Mouse (Mus musculus): ENCODE results near the gene Cnga4. TPM values are rescaled to one million over a fixed set of nuclear protein-coding genes. Genes with fewer than 3 reads are reported as not detected.
"Not testable (repeated sequence)": the region's sequence is repeated elsewhere in the genome, so short reads cannot be mapped to it uniquely, and the experiment has no call there.

Gene Cnga4
- polyA plus RNA-seq, 1 experiment from 2014 or later, result not detected

DNA sequence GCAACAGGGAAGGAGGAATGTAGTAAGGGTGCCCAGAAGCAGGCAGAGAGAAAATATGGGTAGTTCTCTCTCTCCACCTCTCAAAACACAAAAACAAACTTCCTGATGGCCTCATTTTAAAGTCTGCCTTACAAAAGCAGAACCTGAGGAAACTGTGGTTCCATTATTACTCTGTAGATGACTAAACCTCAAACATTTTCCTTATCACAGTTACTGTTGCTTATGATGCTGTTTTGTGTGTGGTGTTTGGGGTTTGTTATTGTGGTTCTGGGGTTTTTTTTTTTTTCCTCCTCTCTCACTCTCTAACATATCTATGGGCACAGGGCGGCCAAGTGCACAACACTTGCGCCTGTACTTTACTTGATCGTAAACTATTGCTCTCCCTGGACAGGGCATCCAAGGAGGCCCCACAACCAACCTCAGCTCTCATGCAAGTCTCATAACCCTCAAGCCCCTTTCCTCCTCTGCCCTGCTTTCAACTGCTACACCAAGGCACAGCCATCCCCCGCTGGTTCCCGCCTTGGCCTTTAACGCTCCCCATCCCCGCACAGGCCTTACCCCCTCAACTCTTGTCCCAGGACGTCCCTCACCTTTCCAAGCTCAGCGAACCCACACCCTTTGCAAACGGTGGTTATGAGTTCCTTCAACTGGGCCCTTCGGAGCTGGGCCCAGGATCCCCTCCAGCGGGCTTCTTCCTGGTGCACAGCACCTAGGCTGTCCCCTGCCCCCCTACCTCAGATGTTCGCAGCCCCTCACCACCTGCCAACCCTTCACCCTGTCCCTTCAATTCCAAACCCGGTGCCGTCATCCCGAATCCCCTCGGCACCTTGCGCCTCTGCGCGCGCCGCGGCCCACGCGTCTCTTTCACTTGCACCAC is 5.1 kb upstream of the Cnga4 start:
- WGBS, result under 1% methylated on average over 23 of the region's 25 CpGs
- no peak for DNase-seq (ENCODE audit: low spot score)
- peak overlapping the region; percentile 70 for H3K4me2 ChIP-seq (ENCODE audit: low read depth)
- H3K4me3 ChIP-seq (ENCODE audit: low read depth, low read length), result peak overlapping the region; percentile 86
- no peak for ATAC-seq (ENCODE audit: insufficient read depth, low FRiP score, low TSS enrichment)
- H3K9me3 ChIP-seq (ENCODE audit: control insufficient read depth, low read length), result no peaks in the 10 kb centered on the region
- peak overlapping the region; percentile 80 for H3K9ac ChIP-seq (ENCODE audit: low read length)
- H3K27ac ChIP-seq (ENCODE audit: low read depth, low read length), result peak overlapping the region; percentile 53; the same call in 1 of the 2 replicates
- H3K36me3 ChIP-seq (ENCODE audit: control insufficient read depth, insufficient read depth, low read length), result no peaks in the 10 kb centered on the region
- H3K27me3 ChIP-seq (ENCODE audit: control insufficient read depth, insufficient read depth, low read length), result no peaks in the 10 kb centered on the region
- peaks cover 5% of the 10 kb centered on the region; the same call in 1 of the 2 replicates for H3K4me1 ChIP-seq (ENCODE audit: control insufficient read depth, insufficient read depth, low read length)

DNA sequence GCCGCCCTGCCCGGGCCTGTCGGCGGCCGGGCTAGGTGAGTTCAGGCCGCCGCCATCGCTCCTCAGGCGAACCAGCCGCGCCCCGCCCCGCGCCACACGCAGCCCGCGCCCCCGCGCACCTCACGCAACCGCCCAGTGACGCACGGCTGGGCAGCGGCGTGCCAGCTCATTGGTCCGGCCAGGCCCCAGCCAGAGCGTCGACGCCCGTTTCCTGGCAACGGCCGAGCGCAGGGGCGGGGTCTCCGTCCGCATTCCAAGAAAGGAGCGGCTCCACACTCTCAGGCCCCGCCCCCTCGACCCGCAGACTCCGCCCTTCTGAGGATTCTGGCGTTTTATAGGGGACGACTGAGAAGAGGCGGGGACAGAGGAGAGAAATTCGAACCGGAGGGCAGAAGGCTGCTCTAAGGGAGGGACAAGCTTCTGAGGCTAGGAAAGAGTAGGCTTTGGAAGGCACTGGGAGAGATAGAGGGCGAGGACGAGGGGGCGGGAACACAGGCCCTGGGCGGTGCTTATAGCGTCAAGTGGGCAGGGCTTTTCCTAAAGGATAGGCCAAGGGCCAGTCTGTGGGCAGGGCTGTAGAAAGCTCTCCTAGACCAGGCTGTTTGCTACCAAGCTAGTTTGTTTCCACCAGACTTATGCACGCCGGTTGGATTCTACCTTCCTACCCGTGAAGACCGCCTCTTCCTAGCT is 4.3 kb upstream of the Cnga4 start, which contains the start of gene Fam160a2:
Gene Fam160a2, minus strand, starts transcription at position 120 of the 690 bp plus-strand sequence.
- Histone ChIP-seq H3K36me3 (ENCODE audit: control insufficient read depth, insufficient read depth, low read length) (no peaks in the 10 kb centered on the region), H3K4me3 (ENCODE audit: low read depth, low read length) (peak within 1 kb of the TSS; percentile 86), H3K4me2 (ENCODE audit: low read depth) (peak within 1 kb of the TSS; percentile 70), H3K9ac (ENCODE audit: low read length) (peak within 1 kb of the TSS; percentile 80), H3K4me1 (ENCODE audit: control insufficient read depth, insufficient read depth, low read length) (peaks cover 5% of the 10 kb centered on the region; the same call in 1 of the 2 replicates), H3K9me3 (ENCODE audit: control insufficient read depth, low read length) (no peaks in the 10 kb centered on the region), H3K27me3 (ENCODE audit: control insufficient read depth, insufficient read depth, low read length) (no peaks in the 10 kb centered on the region), H3K27ac (ENCODE audit: low read depth, low read length) (peak within 1 kb of the TSS; percentile 53; the same call in 1 of the 2 replicates)
- DNase-seq (ENCODE audit: low spot score), result peak; percentile 100
- under 1% methylated on average over 51 of the region's 55 CpGs for WGBS
- ATAC-seq (ENCODE audit: insufficient read depth, low FRiP score, low TSS enrichment), result peak; percentile 99

DNA sequence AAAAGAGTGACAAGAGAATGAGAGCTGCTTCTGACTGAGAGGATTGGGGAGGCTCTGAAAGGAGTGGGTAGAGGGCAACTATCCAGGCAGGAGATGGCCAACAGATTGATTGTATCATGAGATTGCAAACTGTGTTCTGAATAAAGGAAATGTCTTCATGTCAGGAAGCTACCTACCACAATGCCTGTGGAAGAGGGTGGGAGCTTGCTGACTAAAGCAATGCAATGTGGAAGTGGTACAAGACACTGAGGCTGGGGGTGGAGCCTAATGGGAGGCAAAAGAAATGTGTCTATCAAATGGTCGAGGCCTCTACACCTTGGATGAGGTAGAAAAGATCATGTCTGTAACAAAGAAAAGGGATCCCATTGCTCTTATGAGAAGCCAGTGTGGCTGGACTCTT is 2.0 kb downstream of the Cnga4 start:
- H3K4me2 ChIP-seq (ENCODE audit: low read depth), result no peak overlapping the region

DNA sequence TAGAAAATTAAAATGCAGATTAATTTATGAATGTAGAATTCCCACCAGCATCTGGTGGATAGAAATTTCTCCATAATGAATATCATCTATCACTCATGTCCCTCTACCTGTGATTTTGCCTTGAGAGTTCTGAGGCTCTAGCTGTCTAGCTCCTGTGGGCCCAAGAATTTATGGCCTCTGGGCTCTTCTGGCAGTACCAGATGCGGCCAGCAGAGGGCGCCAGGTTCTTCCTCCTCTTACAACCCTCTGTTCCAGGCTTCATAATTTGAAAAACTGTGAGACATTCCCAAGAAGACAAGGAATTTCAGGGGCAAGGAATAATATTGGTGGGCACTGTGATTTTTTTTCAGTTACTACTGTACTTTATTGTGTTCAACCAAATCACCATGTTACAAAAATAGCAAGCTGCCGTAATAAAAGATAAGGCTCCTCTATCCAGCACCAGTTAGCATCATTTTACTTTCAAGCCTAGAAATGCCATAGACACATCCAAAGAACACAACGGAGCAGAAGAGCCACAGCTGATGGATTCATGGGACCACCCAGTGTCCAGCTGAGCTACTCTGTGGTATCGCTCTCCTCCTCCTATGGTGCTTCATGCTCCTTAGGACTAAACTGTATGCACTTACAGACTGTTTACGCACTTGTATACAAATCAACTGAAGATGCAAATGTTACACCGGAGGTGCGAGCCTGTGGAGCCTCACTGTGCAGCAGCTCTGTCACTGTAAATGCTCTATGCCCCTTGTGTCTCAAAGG is 7.7 kb downstream of the Cnga4 start:
- H3K36me3 ChIP-seq (ENCODE audit: control insufficient read depth, insufficient read depth, low read length); H3K4me3 ChIP-seq (ENCODE audit: low read depth, low read length); H3K9me3 ChIP-seq (ENCODE audit: control insufficient read depth, low read length); H3K27me3 ChIP-seq (ENCODE audit: control insufficient read depth, insufficient read depth, low read length); H3K9ac ChIP-seq (ENCODE audit: low read length); H3K4me2 ChIP-seq (ENCODE audit: low read depth); H3K4me1 ChIP-seq (ENCODE audit: control insufficient read depth, insufficient read depth, low read length); H3K27ac ChIP-seq (ENCODE audit: low read depth, low read length): not testable (repeated sequence)
- ATAC-seq (ENCODE audit: insufficient read depth, low FRiP score, low TSS enrichment) (peak; percentile 66), DNase-seq (ENCODE audit: low spot score) (peak; percentile 80)
- 59% methylated on average over 8 of the region's 8 CpGs for WGBS

More for the DNA sequence above, 2.0 kb downstream of the Cnga4 start:
- H3K9ac ChIP-seq (ENCODE audit: low read length), result no peak overlapping the region
- H3K36me3 ChIP-seq (ENCODE audit: control insufficient read depth, insufficient read depth, low read length), result no peaks in the 10 kb centered on the region
- H3K4me1 ChIP-seq (ENCODE audit: control insufficient read depth, insufficient read depth, low read length), result no peaks in the 10 kb centered on the region
- no peak overlapping the region for H3K4me3 ChIP-seq (ENCODE audit: low read depth, low read length)
- H3K27ac ChIP-seq (ENCODE audit: low read depth, low read length), result no peak overlapping the region
- no peaks in the 10 kb centered on the region for H3K27me3 ChIP-seq (ENCODE audit: control insufficient read depth, insufficient read depth, low read length)
- WGBS, result 77% methylated on average over 1 of the region's 1 CpGs
- ATAC-seq (ENCODE audit: insufficient read depth, low FRiP score, low TSS enrichment) (no peak), DNase-seq (ENCODE audit: low spot score) (no peak)
- H3K9me3 ChIP-seq (ENCODE audit: control insufficient read depth, low read length), result no peaks in the 10 kb centered on the region

DNA sequence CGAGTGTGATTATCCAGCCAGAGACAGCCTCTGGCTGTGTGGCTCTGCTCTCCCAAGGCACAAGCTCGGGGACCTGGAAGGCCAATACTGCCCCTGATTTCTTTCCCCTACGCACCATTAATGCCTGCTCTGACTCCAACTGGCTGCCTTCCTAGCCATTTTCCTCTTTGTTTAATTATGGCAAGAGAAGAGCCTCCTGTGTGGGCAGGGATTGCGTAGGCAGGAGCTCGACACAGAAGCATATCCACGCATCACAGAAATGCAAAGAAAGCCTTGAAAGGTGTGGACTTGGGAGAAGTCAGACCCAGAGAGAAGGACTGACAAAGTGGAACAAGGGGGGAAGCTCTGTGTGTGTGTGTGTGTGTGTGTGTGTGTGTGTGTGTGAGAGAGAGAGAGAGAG is 10.0 kb downstream of the Cnga4 start:
- no peak for DNase-seq (ENCODE audit: low spot score)
- H3K9me3 ChIP-seq (ENCODE audit: control insufficient read depth, low read length), result no peaks in the 10 kb centered on the region
- no peak overlapping the region for H3K9ac ChIP-seq (ENCODE audit: low read length)
- no peaks in the 10 kb centered on the region for H3K4me1 ChIP-seq (ENCODE audit: control insufficient read depth, insufficient read depth, low read length)
- WGBS, result 72% methylated on average over 6 of the region's 6 CpGs
- no peaks in the 10 kb centered on the region for H3K27me3 ChIP-seq (ENCODE audit: control insufficient read depth, insufficient read depth, low read length)
- H3K4me2 ChIP-seq (ENCODE audit: low read depth), result no peak overlapping the region
- H3K27ac ChIP-seq (ENCODE audit: low read depth, low read length), result no peak overlapping the region
- no peak overlapping the region for H3K4me3 ChIP-seq (ENCODE audit: low read depth, low read length)
- ATAC-seq (ENCODE audit: insufficient read depth, low FRiP score, low TSS enrichment), result no peak
- no peaks in the 10 kb centered on the region for H3K36me3 ChIP-seq (ENCODE audit: control insufficient read depth, insufficient read depth, low read length)

DNA sequence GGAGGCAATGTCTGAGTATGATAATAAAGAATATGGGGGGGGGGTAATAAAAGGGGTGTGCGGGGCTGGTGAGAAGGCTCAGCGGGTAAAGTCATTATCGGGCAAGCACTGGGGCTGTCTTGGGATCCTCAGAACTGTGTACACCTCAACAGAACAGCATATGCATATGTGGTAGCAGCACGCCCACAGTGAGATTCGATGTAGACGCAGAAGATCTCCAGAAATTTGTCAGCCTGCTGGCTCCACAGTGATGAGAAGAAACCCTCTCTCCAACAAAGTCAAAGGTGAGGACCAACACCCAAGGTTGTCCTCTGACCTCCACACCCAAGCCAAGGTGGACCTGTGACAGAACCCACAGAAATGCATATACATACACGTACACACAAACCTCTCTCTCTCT is 12.2 kb downstream of the Cnga4 start:
- WGBS, result 85% methylated on average over 7 of the region's 7 CpGs
- ATAC-seq (ENCODE audit: insufficient read depth, low FRiP score, low TSS enrichment), result no peak

DNA sequence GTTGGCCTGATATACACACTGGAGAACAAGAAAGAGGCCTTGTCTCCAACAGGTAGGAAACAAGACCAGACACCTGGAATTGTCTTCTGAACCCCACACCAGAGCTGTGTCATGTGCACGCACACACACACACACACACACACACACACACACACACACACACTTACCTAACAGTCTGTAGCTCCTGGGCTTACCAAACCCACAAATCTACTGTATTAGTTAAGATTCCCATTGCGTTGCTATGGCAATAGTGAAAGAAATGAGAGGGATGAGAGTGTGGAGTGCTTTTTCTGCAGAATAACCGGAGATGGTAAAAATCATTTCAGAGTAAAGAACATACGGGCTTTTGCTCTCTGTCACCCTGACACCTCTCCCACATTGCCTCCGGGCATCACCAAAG is 13.7 kb downstream of the Cnga4 start:
- Histone ChIP-seq H3K4me2 (ENCODE audit: low read depth) (no peak overlapping the region), H3K4me1 (ENCODE audit: control insufficient read depth, insufficient read depth, low read length) (no peaks in the 10 kb centered on the region), H3K36me3 (ENCODE audit: control insufficient read depth, insufficient read depth, low read length) (no peaks in the 10 kb centered on the region), H3K27me3 (ENCODE audit: control insufficient read depth, insufficient read depth, low read length) (no peaks in the 10 kb centered on the region), H3K9ac (ENCODE audit: low read length) (no peak overlapping the region), H3K4me3 (ENCODE audit: low read depth, low read length) (no peak overlapping the region), H3K9me3 (ENCODE audit: control insufficient read depth, low read length) (no peaks in the 10 kb centered on the region), H3K27ac (ENCODE audit: low read depth, low read length) (no peak overlapping the region)
- WGBS, result 85% methylated on average over 5 of the region's 5 CpGs
- ATAC-seq (ENCODE audit: insufficient read depth, low FRiP score, low TSS enrichment) (no peak), DNase-seq (ENCODE audit: low spot score) (no peak)

More for the DNA sequence above, 12.2 kb downstream of the Cnga4 start:
- no peak overlapping the region for H3K9ac ChIP-seq (ENCODE audit: low read length)
- H3K9me3 ChIP-seq (ENCODE audit: control insufficient read depth, low read length), result no peaks in the 10 kb centered on the region
- H3K27ac ChIP-seq (ENCODE audit: low read depth, low read length), result no peak overlapping the region
- no peaks in the 10 kb centered on the region for H3K36me3 ChIP-seq (ENCODE audit: control insufficient read depth, insufficient read depth, low read length)
- no peaks in the 10 kb centered on the region for H3K4me1 ChIP-seq (ENCODE audit: control insufficient read depth, insufficient read depth, low read length)
- no peak overlapping the region for H3K4me2 ChIP-seq (ENCODE audit: low read depth)
- no peak for DNase-seq (ENCODE audit: low spot score)
- H3K27me3 ChIP-seq (ENCODE audit: control insufficient read depth, insufficient read depth, low read length), result no peaks in the 10 kb centered on the region
- H3K4me3 ChIP-seq (ENCODE audit: low read depth, low read length), result no peak overlapping the region

DNA sequence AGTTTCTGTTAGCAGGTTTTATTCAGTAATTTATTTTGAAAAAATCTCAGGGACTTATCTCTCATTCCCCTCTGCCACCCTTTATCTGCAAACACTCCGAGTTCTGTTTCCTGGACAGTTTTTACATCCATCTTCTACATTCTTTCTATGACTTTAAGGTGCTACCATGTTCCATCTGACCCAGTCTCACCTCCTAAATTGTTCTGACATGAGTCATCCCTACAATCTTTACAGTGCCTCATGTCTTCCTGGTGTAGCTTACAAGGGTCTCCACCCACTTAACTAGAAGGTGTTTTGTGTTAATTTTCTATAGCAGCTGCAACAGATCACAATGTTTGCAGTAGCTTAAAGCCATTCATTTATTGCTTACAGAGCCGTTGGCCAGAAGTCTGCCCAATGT is 16.5 kb downstream of the Cnga4 start:
- DNase-seq (ENCODE audit: low spot score) (no peak), ATAC-seq (ENCODE audit: insufficient read depth, low FRiP score, low TSS enrichment) (no peak)
- Histone ChIP-seq H3K27me3 (ENCODE audit: control insufficient read depth, insufficient read depth, low read length) (peaks cover 13% of the 10 kb centered on the region), H3K9me3 (ENCODE audit: control insufficient read depth, low read length) (no peaks in the 10 kb centered on the region), H3K27ac (ENCODE audit: low read depth, low read length) (no peak overlapping the region), H3K4me1 (ENCODE audit: control insufficient read depth, insufficient read depth, low read length) (no peaks in the 10 kb centered on the region), H3K9ac (ENCODE audit: low read length) (no peak overlapping the region), H3K36me3 (ENCODE audit: control insufficient read depth, insufficient read depth, low read length) (no peaks in the 10 kb centered on the region), H3K4me3 (ENCODE audit: low read depth, low read length) (no peak overlapping the region), H3K4me2 (ENCODE audit: low read depth) (no peak overlapping the region)
- WGBS, result 75% methylated on average over 2 of the region's 2 CpGs
